Mouse (Mus musculus) liver, embryonic 11.5 days (tissue): ENCODE results near the gene Chat. TPM values are rescaled to one million over a fixed set of nuclear protein-coding genes. Genes with fewer than 3 reads are reported as not detected.
"Not testable (repeated sequence)": the region's sequence is repeated elsewhere in the genome, so short reads cannot be mapped to it uniquely, and the experiment has no call there.

Source experiments
- ATAC-seq: fragments of 200-750 bp; cut with Nextera tagmentation; replicated peaks from 2 replicates; pipeline ENCODE4 v1.8.0; 2017; ENCODE audit warnings: moderate number of reproducible peaks, mild to moderate bottlenecking, moderate TSS enrichment, moderate library complexity; ENCODE audit not compliant: low FRiP score
- DNase-seq: peaks from one replicate; pipeline ENCODE4 v3.0.0-alpha.2; 2017; ENCODE audit warnings: low spot score
- H3K27ac ChIP-seq: fragments of 300-500 bp; sonication (generic); 2 replicates; pipeline ENCODE4 v1.5.1; 2014; ENCODE audit warnings: mild to moderate bottlenecking, low read depth, low read length, control low read depth
- H3K27me3 ChIP-seq: fragments of 300-500 bp; sonication (generic); replicated peaks from 2 replicates; pipeline ENCODE4 v1.6.1; 2014; ENCODE audit warnings: low read length, mixed read lengths; ENCODE audit not compliant: control insufficient read depth, insufficient read depth
- H3K36me3 ChIP-seq: fragments of 300-500 bp; sonication (generic); 2 replicates; pipeline ENCODE4 v1.6.1; 2014; ENCODE audit warnings: mild to moderate bottlenecking, low read length, moderate library complexity, mixed read lengths; ENCODE audit not compliant: control insufficient read depth, insufficient read depth
- H3K4me1 ChIP-seq: fragments of 300-500 bp; sonication (generic); replicated peaks from 2 replicates; pipeline ENCODE4 v1.6.1; 2014; ENCODE audit warnings: low read length, mixed read lengths; ENCODE audit not compliant: control insufficient read depth, insufficient read depth
- H3K4me2 ChIP-seq: fragments of 300-500 bp; sonication (generic); 2 replicates; pipeline ENCODE4 v1.6.1; 2014; ENCODE audit warnings: mild to moderate bottlenecking, control low read depth, moderate library complexity
- H3K4me3 ChIP-seq: fragments of 300-500 bp; sonication (generic); 2 replicates; pipeline ENCODE4 v1.5.1; 2014; ENCODE audit warnings: low read depth, low read length, control low read depth
- H3K9ac ChIP-seq: fragments of 300-500 bp; sonication (generic); 2 replicates; pipeline ENCODE4 v1.6.1; 2014; ENCODE audit warnings: low read depth, low read length, control low read depth
- H3K9me3 ChIP-seq: fragments of 300-500 bp; sonication (generic); 2 replicates; pipeline ENCODE4 v1.6.1; 2016; ENCODE audit warnings: low read length, inconsistent platforms, mixed read lengths; ENCODE audit not compliant: control insufficient read depth
- WGBS: fragments of 180-500 bp; shearing (Covaris S2); extraction: QIAGEN DNeasy Blood & Tissue Kit; methylation state at CpG from one replicate; pipeline ENCODE4 v1.1.7; 2014; 5-methylcytosine and 5-hydroxymethylcytosine counted together
- polyA plus RNA-seq: library from polyadenylated mRNA; unstranded; fragments of >200 nt; fragmentation: Nextera tagmentation; extraction: Ambion mirVana; gene quantifications from 2 replicates; pipeline ENCODE4 v1.2.1, GENCODE M21; 2014

Chat gene
- polyA plus RNA-seq, 1 experiment from 2014 or later = not detected

DNA sequence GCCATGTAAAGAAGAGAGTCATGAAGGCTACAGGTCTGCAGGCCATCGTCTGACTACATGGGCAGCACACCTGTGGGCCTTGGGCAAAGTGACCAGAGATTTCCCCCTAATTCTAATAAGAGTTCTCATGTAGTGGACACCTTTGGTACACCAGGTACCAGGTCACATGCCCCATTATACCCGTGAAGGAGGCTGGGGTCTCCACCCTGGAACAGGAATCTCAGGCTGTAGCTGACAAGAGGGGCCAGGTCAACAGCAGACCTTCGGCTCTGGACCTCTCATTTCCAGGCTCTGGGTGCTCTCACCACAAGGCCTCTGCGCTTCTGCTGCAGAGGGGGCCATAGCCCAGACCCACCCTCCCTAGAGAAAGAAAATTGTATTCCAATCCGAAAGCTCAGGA, 26.5 kb downstream of the Chat start:
- no peak for DNase-seq
- WGBS = 65% methylated on average over 5 of the region's 5 CpGs
- no peak overlapping the region for H3K27ac ChIP-seq
- no peak overlapping the region for H3K4me2 ChIP-seq
- no peak overlapping the region for H3K9ac ChIP-seq
- H3K27me3 ChIP-seq = no peaks in the 10 kb centered on the region
- H3K9me3 ChIP-seq = no peaks in the 10 kb centered on the region
- no peak overlapping the region for H3K4me3 ChIP-seq
- no peaks in the 10 kb centered on the region for H3K36me3 ChIP-seq
- H3K4me1 ChIP-seq = no peaks in the 10 kb centered on the region
- ATAC-seq = no peak

DNA sequence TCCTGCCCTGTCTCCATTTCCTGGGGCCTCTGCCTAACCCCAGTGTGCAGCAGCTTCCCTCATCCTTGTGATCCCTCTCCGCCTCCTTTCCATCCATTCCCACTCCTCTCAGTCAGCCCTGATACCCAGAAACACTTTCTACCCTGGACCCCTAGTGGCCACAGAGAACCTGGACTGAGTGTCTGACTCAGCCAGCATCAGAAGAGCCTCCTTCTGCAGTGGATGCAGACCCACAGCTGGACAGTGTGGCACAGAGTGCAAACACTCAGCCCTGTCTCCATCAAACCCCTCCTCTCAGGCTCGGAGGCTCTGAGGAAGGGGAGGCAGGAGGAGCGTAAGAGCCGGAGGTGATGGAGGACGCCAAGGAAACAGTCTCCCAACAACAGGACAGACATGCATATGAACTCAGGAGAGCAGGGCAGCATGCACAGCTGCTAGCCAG, 28.4 kb downstream of the Chat start:
- ATAC-seq = no peak
- DNase-seq = no peak

DNA sequence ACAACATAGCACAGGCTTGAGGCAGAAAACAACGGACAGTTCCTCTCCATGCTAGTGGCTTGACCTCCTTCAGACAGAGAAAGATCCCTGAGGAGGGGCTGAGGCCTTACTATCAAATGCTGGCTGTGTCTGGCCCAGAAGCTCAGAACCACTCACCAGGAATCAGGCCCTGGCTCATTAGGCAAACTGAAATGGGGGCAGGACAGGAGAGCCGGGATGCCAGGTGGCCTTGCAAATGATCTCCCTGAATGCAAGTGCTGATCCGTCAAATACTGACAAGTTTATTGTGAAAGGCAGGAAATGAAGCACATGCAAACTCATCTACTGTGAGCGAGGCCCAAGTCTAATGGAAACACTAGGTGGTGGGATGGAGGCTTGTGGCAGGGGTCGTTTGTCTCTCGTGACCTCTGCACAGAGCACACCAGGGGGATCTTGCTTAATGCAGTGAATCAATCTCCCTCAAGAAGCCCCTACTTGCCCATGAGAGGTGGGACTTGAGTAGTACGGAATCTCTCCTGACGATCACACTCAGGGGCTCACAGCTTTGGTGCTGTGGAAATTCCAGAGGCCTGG, 36.7 kb downstream of the Chat start:
- H3K27me3 ChIP-seq = no peaks in the 10 kb centered on the region
- H3K4me1 ChIP-seq = no peaks in the 10 kb centered on the region
- no peak for ATAC-seq
- no peak overlapping the region for H3K9ac ChIP-seq
- H3K36me3 ChIP-seq = no peaks in the 10 kb centered on the region
- no peak for DNase-seq
- no peak overlapping the region for H3K4me3 ChIP-seq
- H3K27ac ChIP-seq = no peak overlapping the region
- 46% methylated on average over 8 of the region's 8 CpGs for WGBS
- H3K9me3 ChIP-seq = no peaks in the 10 kb centered on the region
- H3K4me2 ChIP-seq = no peak overlapping the region

More for the DNA sequence above, 28.4 kb downstream of the Chat start:
- Histone ChIP-seq H3K27me3 (no peaks in the 10 kb centered on the region), H3K4me2 (no peak overlapping the region), H3K9me3 (no peaks in the 10 kb centered on the region), H3K36me3 (no peaks in the 10 kb centered on the region), H3K4me1 (no peaks in the 10 kb centered on the region), H3K9ac (no peak overlapping the region), H3K27ac (no peak overlapping the region), H3K4me3 (no peak overlapping the region)
- whole genome bisulfite sequencing = 54% methylated on average over 5 of the region's 5 CpGs

DNA sequence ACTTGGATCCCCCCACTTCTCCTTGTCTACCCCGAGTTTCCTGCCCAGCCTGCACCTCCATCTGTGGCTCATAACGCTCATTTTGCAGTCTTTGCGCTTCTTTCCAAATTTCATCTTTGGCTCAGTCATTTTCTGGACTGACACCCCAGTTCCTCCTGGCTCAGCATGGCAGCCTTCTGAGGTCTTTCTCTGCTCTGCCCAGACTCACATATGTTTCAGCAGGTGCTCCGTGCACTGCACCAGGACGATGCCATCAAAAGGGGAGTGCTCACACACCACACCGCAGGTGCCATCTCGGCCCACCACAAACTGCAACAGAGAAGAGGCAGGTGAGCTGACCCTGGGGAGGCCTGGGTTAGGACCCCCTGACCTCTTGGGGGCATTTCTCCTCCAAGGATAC, 41.8 kb downstream of the Chat start:
- DNase-seq (peak; percentile 15), ATAC-seq (no peak)
- WGBS = 79% methylated on average over 7 of the region's 7 CpGs

DNA sequence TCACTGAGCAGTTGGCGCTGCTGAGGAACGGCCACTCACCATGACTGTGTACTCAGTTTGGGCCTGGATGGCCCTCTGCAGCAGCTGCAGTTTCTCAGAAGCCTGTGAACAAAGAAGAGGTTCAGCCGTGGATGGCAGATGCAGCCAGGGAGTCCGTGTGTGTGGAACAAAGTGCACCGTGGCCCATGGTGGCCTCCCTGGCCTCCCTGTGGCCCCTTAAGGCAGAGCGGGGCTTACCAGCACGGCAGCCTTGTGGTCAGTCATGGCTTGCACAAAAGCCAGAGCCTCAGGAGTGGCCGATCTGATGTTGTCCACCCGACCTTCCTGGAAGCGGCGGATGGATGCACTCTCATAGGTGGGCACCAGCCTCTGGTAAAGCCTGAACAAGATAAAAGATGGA, 47.0 kb downstream of the Chat start:
- DNase-seq (no peak), ATAC-seq (no peak)
- Histone ChIP-seq H3K4me2 (no peak overlapping the region), H3K27ac (no peak overlapping the region), H3K9ac (no peak overlapping the region), H3K4me3 (no peak overlapping the region), H3K4me1 (no peaks in the 10 kb centered on the region), H3K9me3 (no peaks in the 10 kb centered on the region), H3K36me3 (no peaks in the 10 kb centered on the region), H3K27me3 (no peaks in the 10 kb centered on the region)
- 85% methylated on average over 11 of the region's 11 CpGs for WGBS

More for the DNA sequence above, 41.8 kb downstream of the Chat start:
- Histone ChIP-seq H3K4me3 (no peak overlapping the region), H3K4me1 (no peaks in the 10 kb centered on the region), H3K9ac (no peak overlapping the region), H3K9me3 (no peaks in the 10 kb centered on the region), H3K4me2 (no peak overlapping the region), H3K27ac (no peak overlapping the region), H3K27me3 (no peaks in the 10 kb centered on the region), H3K36me3 (no peaks in the 10 kb centered on the region)

DNA sequence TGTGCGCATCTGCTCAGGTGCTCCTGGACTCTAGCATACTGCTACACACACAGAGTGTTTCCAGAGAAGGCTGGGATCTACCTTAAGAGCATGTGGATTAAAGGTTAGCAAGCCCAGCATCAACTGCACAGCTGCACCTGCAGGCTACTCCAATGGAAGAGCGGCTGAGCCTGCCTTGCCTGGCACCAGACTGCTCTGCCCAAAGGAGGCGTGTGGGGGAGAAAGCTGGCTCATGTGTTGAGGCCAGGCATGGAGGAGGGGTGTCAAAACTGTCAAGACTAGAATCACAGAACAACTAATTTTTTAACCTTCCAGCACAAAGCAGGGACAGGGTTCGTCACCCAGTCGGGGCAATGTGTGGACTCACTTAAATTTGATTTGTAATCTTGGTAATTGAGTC, 53.7 kb downstream of the Chat start:
- Histone ChIP-seq H3K9ac (no peak overlapping the region), H3K4me2 (no peak overlapping the region), H3K4me3 (no peak overlapping the region), H3K36me3 (no peaks in the 10 kb centered on the region), H3K27ac (no peak overlapping the region), H3K27me3 (no peaks in the 10 kb centered on the region), H3K9me3 (no peaks in the 10 kb centered on the region), H3K4me1 (no peaks in the 10 kb centered on the region)
- 81% methylated on average over 5 of the region's 5 CpGs for WGBS
- DNase-seq = no peak
- no peak for ATAC-seq

DNA sequence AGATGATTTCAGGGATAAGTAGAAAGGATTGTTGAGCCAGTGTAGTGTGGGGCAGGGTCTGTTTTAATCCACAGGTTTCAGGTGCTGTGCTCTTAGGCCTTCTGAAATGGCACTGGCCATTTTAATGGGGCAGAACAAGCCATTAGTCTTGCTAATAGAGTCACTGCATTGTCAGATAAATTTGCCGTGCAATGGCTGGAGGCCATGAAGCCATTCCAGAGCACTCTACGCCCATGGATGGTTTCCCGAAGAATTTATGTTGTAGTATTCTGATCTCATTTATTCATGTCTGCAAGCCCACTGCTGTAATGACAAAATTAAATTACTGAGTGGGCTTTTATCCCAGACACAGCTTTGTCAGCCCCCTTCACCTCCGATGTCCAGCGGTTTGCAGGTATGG, 55.7 kb downstream of the Chat start:
- Histone ChIP-seq H3K4me3 (no peak overlapping the region), H3K27ac (no peak overlapping the region), H3K36me3 (no peaks in the 10 kb centered on the region), H3K9ac (no peak overlapping the region), H3K27me3 (no peaks in the 10 kb centered on the region), H3K4me2 (no peak overlapping the region), H3K9me3 (no peaks in the 10 kb centered on the region), H3K4me1 (no peaks in the 10 kb centered on the region)
- DNase-seq (no peak), ATAC-seq (no peak)
- WGBS = 89% methylated on average over 5 of the region's 5 CpGs

DNA sequence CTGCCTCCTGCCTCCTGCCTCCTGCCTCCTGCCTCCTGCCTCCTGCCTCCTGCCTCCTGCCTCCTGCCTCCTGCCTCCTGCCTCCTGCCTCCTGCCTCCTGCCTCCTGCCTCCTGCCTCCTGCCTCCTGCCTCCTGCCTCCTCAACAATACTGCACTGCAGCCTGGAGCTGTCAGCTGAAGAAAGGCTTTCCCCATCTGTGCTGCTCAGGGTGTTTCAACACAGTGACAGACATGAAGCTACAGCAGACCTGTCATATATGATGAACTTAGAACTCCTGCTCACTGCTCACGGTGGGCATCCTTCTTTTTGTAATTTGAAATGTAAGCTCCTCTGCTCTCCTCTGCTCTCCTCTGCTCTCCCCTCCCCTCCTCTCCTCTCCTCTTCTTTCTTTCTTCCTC, 60.4 kb downstream of the Chat start:
- 66% methylated on average over 1 of the region's 1 CpGs for WGBS
- DNase-seq, H3K27me3 ChIP-seq, ATAC-seq, H3K4me3 ChIP-seq, H3K36me3 ChIP-seq, H3K4me1 ChIP-seq, H3K4me2 ChIP-seq, H3K9ac ChIP-seq, H3K27ac ChIP-seq, H3K9me3 ChIP-seq: not testable (repeated sequence)

DNA sequence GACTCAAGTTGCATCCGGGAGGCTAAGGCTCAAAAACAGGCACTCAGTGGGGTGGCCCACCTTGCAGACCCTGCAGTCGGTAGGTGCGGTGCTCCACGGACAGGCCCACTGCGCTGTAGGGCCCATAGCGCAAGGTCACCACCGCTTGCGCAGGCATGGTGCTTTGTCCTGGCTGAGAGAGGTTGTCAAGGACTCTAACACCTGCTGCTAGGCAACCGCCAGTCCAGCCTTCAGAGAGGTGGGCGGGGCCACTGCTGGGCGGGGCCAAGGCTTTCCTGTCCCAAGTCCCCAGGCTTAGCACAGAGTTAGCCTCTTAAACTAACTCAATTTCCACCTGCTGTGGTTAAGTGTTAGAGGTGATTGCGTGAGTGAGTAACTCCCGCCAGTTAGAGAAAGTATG, 77.6 kb downstream of the Chat start, which contains the start of gene 1700024G13Rik:
Gene 1700024G13Rik, minus strand, starts transcription at position 196 of the 400 bp plus-strand sequence.
- ATAC-seq = 0 out of 2 replicates have a peak, but pooled peaks have one; percentile 45

More for the DNA sequence above, 77.6 kb downstream of the Chat start, which contains the start of gene 1700024G13Rik:
- no peaks in the 10 kb centered on the region for H3K36me3 ChIP-seq
- no peak within 1 kb of the TSS for H3K9ac ChIP-seq
- no peaks in the 10 kb centered on the region for H3K9me3 ChIP-seq
- no peak within 1 kb of the TSS for H3K4me2 ChIP-seq
- no peaks in the 10 kb centered on the region for H3K4me1 ChIP-seq
- no peak within 1 kb of the TSS for H3K27ac ChIP-seq
- H3K4me3 ChIP-seq = no peak within 1 kb of the TSS
- 6% methylated on average over 13 of the region's 13 CpGs for WGBS
- H3K27me3 ChIP-seq = peaks cover 5% of the 10 kb centered on the region; the same call in 1 of the 2 replicates
- peak; percentile 56 for DNase-seq
